Mouse (Mus musculus) small intestine, adult 2 months (tissue): ENCODE results near the gene Uqcr11. TPM values are rescaled to one million over a fixed set of nuclear protein-coding genes. Genes with fewer than 3 reads are reported as not detected.

Experiments
- H3K27ac ChIP-seq: fragments of 200-500 bp; 2 replicates; pipeline ENCODE4 v1.5.1; 2012; ENCODE audit warnings: low read depth, low read length, control low read depth, inconsistent platforms; ENCODE audit not compliant: insufficient read depth
- H3K27me3 ChIP-seq: fragments of 200-500 bp; 2 replicates; pipeline ENCODE4 v1.6.1; 2012; ENCODE audit warnings: mild to moderate bottlenecking, moderate library complexity, low read length, inconsistent platforms; ENCODE audit not compliant: control insufficient read depth, insufficient read depth
- H3K36me3 ChIP-seq: fragments of 200-500 bp; 2 replicates; pipeline ENCODE4 v1.6.1; 2012; ENCODE audit warnings: mild to moderate bottlenecking, low read length, control low read depth, inconsistent platforms; ENCODE audit not compliant: control insufficient read depth, insufficient read depth
- H3K4me1 ChIP-seq: fragments of 200-500 bp; 2 replicates; pipeline ENCODE4 v1.6.1; 2012; ENCODE audit warnings: low read length, inconsistent platforms, mixed read lengths; ENCODE audit not compliant: control insufficient read depth, insufficient read depth, insufficient read length
- H3K4me3 ChIP-seq: fragments of 200-500 bp; 2 replicates; pipeline ENCODE4 v1.5.1; 2012; ENCODE audit warnings: low read depth, mild to moderate bottlenecking, control low read depth, inconsistent platforms, low read length, moderate library complexity
- CTCF ChIP-seq: fragments of 200-500 bp; IDR thresholded peaks from 2 replicates; pipeline ENCODE4 v1.5.1; 2012; ENCODE audit warnings: low read depth, mild to moderate bottlenecking, control low read depth, inconsistent platforms, low read length, moderate library complexity, mixed read lengths; ENCODE audit not compliant: insufficient replicate concordance, insufficient read length; ENCODE audit errors: extremely low read depth
- POLR2A ChIP-seq: fragments of 200-500 bp; IDR thresholded peaks from 2 replicates; pipeline ENCODE4 v1.6.1; 2012; ENCODE audit warnings: low read depth, mild to moderate bottlenecking, control low read depth, inconsistent platforms, low read length, moderate library complexity
- whole genome bisulfite sequencing: fragments of 180-500 bp; shearing (Covaris S2); methylation state at CpG from one replicate; pipeline ENCODE4 v1.1.7; 2018; 5-methylcytosine and 5-hydroxymethylcytosine counted together
- polyA plus RNA-seq: library from polyadenylated mRNA; depleted of rRNA; stranded (reverse); fragments of >200 nt; gene quantifications from 2 replicates; pipeline ENCODE4 v1.2.3, GENCODE M21; 2012; rRNA removed

The Uqcr11 gene
- 2,051 and 2,588 TPM in 2 replicates for polyA plus RNA-seq

DNA sequence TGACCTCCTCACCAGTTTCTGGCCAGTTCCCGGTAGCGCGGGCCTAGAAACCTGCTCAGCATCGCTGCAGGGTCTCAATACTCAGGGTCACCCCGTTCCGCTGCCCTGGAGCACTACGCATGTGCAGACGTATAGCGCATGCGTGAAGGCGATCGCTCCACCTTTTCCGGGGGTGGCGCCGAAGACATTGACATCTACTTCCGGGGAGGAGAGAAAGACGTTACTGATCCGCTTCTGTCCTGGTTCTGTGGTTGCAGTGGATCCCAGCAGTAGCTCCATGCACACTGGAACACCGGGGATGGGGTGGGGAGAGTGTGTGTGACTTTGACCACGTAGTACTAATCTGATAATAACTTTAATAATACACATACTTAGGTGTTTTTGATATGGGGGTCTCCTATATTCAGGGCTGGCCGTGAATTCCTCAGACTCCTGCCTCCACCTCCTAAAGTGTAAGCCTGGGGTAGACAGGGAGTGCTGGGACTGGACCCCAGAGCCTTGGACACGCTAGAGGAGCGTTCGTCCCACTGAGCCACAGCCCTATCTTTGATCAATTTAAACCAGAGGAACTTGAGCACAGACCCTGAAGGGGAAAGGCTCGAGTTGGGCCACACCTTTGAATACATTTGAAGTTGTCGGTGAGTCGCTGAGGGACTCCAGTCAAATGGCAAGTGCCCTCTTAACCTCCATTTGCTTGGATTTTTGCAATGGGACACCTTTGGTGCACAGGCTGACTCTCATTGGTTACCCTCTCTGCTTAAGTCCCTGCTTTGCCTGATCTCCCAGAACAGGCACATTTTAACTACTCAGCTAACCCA is at the start of gene Uqcr11:
Uqcr11 (minus strand) TSS at position 147 of the 818 bp plus-strand sequence.
- WGBS: under 1% methylated on average over 27 of the region's 27 CpGs
- H3K36me3 ChIP-seq: peaks cover 44% of the 10 kb centered on the region
- peak within 1 kb of the TSS; percentile 79 for H3K4me3 ChIP-seq
- TF ChIP-seq CTCF: no peak
- peak; percentile 53 for TF ChIP-seq POLR2A
- no peaks in the 10 kb centered on the region for H3K27me3 ChIP-seq
- peaks cover 13% of the 10 kb centered on the region for H3K4me1 ChIP-seq
- peak within 1 kb of the TSS; percentile 48 for H3K27ac ChIP-seq

DNA sequence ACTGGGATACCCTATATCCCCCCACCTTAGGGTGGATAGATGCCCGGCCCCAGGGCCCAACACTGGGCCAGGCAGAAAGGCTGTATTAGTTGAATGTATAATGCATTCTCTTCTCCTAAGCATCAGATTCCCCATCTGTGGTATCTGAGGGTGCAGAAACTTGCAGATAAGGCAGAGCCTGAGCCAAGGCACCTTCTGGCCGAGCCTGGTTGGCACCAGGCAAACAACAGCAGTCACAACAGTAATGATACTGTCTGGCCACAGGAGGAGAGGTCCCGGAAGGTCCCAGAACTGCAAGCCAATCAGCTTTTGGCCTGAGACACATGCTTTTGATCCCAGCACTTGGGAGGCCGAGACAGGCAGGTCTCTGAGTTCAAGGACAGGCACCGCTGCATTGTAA is 49.1 kb upstream of the Uqcr11 start:
- no peaks in the 10 kb centered on the region for H3K4me1 ChIP-seq
- WGBS: 71% methylated on average over 5 of the region's 5 CpGs
- no peak overlapping the region for H3K4me3 ChIP-seq
- H3K36me3 ChIP-seq: no peaks in the 10 kb centered on the region
- no peaks in the 10 kb centered on the region for H3K27me3 ChIP-seq
- no peak overlapping the region for H3K27ac ChIP-seq
- TF ChIP-seq POLR2A (no peak), CTCF (no peak)

DNA sequence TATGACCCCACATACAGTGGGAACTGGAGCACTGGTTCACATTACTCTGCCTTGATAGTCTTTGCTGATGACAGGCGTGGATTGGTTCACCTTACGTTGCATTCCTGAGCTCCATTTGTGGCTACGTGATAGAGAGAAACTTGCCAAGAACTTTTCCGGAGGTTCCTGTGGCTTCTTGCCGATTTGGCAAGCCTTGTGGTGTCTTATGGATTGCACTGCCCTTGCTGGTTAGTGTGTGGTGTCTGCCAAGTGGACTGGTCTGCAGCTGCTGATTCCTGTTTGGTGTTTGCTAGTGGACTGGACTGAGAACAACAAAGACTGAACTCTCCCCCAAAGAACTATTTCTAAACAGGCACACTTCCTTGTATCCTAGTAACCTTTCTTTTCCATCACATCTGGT is 48.2 kb upstream of the Uqcr11 start:
- whole genome bisulfite sequencing: 84% methylated on average over 5 of the region's 5 CpGs
- no peak overlapping the region for H3K4me3 ChIP-seq
- no peaks in the 10 kb centered on the region for H3K36me3 ChIP-seq
- H3K4me1 ChIP-seq: no peaks in the 10 kb centered on the region
- H3K27me3 ChIP-seq: no peaks in the 10 kb centered on the region
- TF ChIP-seq POLR2A: no peak
- no peak for TF ChIP-seq CTCF
- no peak overlapping the region for H3K27ac ChIP-seq

DNA sequence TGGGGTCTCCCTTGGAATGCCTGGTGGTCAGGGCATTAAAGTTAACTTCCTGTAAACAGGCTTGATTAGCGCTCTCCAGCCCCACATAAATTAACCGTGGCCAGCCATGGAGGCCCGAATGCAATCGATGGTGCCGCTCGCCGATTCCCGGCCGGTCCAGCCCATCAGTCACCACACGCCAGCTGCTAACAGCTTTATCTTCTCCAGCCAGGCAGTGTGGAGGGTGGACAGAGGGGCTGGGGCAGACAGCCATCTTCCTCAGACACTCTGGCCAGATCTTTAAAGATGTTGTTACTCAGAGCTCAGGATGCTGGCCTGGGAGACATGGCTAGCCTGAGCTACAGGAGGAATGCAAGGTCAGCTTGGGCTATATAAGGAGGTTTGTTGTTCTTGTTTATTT is 47.0 kb upstream of the Uqcr11 start:
- Histone ChIP-seq H3K27ac (no peak overlapping the region), H3K4me3 (no peak overlapping the region), H3K27me3 (no peaks in the 10 kb centered on the region), H3K4me1 (no peaks in the 10 kb centered on the region), H3K36me3 (no peaks in the 10 kb centered on the region)
- TF ChIP-seq CTCF (no peak), POLR2A (no peak)
- WGBS: 76% methylated on average over 10 of the region's 10 CpGs

DNA sequence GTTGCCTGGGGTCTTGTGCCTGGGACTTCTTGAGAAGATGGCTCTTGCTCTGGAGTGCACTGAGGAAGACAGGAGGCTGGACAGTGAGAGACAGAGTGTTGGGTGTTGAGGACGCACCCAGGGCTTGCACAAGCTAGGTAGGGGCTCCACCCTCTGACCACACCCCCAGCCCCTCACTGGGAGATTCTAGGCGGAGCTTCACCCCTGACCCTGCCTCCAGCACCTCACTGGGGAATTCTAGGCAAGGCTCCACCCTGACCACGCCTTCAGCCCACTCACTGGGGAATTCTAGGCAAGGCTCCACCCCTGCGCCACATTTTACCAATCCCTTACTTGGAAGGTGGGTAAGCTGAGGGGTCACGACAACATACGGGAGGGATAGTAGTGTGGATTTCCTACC is 44.0 kb upstream of the Uqcr11 start:
- TF ChIP-seq POLR2A (no peak), CTCF (no peak)
- WGBS: 13% methylated on average over 6 of the region's 6 CpGs
- no peak overlapping the region for H3K4me3 ChIP-seq
- no peaks in the 10 kb centered on the region for H3K36me3 ChIP-seq
- H3K4me1 ChIP-seq: no peaks in the 10 kb centered on the region; the same call in 1 of the 2 replicates
- H3K27me3 ChIP-seq: no peaks in the 10 kb centered on the region
- no peak overlapping the region for H3K27ac ChIP-seq

DNA sequence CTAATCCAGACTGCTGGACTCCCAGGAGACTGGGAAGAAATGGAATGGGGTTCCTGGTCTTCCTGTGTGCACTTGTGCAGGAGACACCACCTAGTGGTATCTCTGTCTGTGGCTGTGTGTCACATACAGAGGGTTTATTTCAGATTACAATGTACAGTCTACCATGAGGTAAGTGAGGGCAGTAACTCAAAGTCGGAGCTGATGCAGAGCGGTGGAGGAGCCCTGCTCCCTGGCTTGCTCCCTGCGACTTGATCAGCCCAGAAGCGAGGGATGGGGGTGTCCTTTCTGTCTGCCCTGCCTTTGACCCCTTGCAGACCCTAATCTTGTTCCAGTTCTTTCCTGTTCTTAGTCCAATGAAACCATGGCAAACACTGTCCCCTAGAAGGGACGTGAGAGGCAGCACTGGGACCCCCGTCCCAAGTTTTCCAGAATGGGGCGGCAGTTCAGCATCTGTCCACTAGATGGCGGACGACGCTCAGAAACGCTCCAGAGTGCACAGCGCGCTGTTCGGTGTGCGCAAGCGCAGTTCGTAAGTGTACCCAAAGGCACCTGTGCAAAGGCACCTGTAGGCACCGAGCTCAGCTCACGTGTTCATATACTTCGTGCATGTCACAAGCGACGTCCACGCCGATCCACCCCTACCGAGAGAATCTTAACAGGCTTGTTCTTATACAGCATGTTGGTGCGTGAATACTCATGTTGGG is 39.4 kb upstream of the Uqcr11 start:
- Histone ChIP-seq H3K4me1 (no peaks in the 10 kb centered on the region; the same call in 1 of the 2 replicates), H3K27ac (no peak overlapping the region), H3K4me3 (no peak overlapping the region), H3K36me3 (no peaks in the 10 kb centered on the region), H3K27me3 (no peaks in the 10 kb centered on the region)
- 9% methylated on average over 26 of the region's 26 CpGs for WGBS
- TF ChIP-seq CTCF (peak; percentile 95), POLR2A (no peak)

DNA sequence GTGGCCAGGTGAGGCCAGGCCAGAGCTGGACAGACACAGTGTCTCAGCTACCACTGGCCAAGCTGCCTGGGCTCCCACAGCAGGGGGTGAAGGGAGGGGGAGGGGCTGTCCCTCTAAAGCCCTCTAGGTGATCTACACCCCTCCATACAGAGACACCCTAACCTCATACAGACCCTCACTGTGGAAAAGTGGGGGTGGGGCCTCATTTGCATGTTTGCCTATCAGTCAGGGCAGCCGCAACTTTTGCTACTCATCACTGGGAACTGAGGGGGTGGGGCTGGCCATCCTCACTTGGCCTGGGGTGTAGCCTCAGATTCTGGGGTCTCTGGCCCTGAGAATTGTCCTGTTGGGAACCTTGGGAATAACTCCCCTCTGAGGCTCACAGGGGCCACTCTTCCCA is 38.4 kb upstream of the Uqcr11 start:
- H3K27ac ChIP-seq: no peak overlapping the region
- 77% methylated on average over 1 of the region's 1 CpGs for WGBS
- TF ChIP-seq CTCF: no peak
- no peak for TF ChIP-seq POLR2A
- H3K27me3 ChIP-seq: no peaks in the 10 kb centered on the region
- H3K4me3 ChIP-seq: no peak overlapping the region
- H3K36me3 ChIP-seq: no peaks in the 10 kb centered on the region
- H3K4me1 ChIP-seq: no peaks in the 10 kb centered on the region; the same call in 1 of the 2 replicates
